Mouse (Mus musculus): ENCODE measurements around the gene Sec24d.
"Not testable (repeated sequence)": the region's sequence is repeated elsewhere in the genome, so short reads cannot be mapped to it uniquely, and the experiment has no call there.

Sec24d gene

GRCm38 (mm10) chr3:123343690-123344089 lies 76.4 kb downstream of the Sec24d start:
- DNase-seq, result no peak

GRCm38 (mm10) chr3:123348080-123348802 lies 81.0 kb downstream of the Sec24d start:
- DNase-seq, result no peak

GRCm38 (mm10) chr3:123350602-123351001 lies 83.3 kb downstream of the Sec24d start:
- DNase-seq, result no peak

- DNase-seq, result no peak
These were observed 84.3 kb downstream of the Sec24d start for GRCm38 (mm10) chr3:123351519-123351918.

DNA sequence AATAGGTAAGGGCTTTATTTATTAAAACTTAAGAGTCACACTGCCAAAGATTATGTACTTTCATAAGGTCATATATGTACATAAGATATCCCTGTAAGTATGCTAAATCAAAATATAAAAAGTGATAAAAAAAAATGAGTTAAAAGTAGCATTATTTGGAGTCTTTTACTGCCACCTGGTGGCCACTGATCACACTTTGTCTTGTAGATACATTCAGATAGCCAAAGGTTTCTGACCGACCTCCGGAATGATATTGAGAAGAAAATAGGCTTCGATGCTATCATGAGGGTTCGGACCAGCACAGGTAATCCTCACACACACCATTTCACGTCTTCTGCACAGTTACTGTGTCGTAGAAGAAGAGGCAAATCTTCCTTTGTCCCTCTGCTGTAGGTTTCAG lies 85.9 kb downstream of the Sec24d start:
- DNase-seq, result peak; percentile 63

DNA sequence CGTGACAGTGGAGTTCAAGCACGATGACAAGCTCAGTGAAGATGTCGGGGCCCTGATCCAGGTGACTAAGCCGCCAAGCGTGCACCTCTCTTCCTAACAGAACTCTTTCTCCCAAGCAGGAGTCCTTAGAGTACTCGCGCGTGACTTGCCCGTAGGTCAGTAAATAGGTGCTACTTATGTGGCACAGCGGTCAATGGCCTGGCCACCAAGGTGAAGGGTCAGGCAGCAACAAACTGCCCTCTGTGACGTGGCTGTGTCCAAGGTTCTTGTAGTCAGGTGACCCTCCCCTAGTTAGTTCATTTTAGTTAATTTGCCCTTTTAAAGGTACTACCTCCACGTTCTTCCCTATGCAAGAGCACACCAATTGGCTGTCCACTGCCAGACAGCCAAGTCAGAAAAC lies 86.4 kb downstream of the Sec24d start:
- DNase-seq, result no peak

GRCm38 (mm10) chr3:123354388-123354787 lies 87.1 kb downstream of the Sec24d start:
- no peak for DNase-seq

DNA sequence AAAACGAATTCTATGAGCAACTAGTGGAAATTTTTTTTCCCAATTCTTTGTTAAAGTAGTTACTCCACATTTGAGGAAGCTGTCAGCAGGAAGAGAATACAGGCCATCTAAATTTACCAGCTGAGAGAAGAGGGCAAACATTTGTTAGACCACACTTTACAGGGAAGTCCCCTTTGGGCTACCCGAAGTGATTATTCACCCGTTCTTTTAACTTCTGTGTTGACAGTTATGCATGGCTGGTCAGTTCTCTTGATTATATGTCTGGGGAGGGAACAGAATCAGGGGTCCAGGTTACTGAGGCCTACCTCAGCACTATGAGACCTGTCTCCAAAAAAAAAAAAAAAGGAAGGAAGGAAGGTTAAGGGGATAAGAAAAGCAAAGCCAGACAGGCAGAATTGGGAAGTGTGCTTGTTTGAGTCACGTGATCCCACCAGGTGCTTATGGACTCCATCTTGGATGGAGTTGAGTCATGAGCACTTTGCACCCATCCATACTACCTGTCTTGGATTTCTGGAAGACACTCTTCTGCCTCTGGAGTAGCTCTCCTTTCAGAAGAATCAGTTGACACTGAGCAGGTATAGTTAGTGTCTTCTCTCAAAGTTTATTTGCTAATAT lies 89.2 kb downstream of the Sec24d start:
- DNase-seq, result no peak

GRCm38 (mm10) chr3:123366820-123367219 lies 99.6 kb downstream of the Sec24d start:
- not testable (repeated sequence) for DNase-seq

DNA sequence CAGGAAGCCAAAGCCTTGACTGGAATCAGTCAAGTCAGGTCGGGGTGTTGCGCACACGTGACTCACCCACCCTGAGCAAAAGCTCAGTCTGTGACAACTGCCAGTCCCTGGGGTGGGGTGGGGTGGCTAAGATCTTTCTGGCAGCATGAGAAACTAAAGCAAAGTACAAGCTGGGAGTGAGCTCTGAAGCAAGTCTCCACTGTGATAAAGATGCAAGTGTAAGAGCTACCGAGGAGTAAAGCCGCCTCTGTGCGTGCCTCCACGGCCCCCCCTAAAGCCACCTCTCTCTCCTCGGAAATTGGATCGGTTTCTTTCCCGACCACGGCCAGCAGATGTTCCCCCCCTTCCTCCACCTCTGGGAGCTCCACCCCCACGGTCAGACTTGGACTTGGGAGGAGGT lies 101.9 kb downstream of the Sec24d start:
- DNase-seq, result no peak

- no peak for DNase-seq
These were observed 103.7 kb downstream of the Sec24d start for GRCm38 (mm10) chr3:123370927-123371326.

DNA sequence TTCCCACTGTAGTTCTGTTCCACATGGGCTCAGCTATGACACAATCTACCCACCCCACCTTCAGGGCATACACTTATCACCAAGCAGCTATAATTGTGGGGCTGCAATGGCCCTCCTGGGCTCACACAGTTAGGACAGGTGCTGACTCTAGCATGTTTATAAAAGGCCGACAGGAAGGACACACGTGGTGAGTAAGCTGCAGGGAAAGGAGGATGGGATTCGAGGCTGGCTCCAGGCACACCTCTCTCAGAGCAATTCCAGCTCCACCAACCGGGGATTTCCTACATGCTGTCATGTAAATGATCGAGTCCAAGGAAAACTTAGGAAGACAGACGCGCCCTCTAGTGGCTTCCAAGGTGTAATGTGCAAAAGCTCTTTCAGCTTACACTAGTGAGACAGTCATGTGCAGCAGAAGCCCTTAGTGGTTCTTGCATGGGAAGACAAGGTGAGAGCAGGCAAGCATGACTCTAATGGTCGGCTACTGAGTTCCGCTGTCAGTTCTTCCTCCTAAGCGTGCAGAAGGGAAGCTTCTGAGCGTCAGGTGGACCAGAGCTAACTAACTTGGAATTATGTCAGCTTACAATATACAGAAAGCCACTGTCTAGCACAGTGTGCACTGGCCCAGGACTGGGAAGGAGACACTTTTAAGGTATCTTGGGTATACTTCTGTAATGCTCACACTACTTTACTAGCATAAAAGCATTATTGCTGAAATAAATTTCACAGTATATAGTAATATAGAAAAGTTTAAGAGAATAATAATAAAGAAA lies 104.7 kb downstream of the Sec24d start:
- DNase-seq, result peak; percentile 76

DNA sequence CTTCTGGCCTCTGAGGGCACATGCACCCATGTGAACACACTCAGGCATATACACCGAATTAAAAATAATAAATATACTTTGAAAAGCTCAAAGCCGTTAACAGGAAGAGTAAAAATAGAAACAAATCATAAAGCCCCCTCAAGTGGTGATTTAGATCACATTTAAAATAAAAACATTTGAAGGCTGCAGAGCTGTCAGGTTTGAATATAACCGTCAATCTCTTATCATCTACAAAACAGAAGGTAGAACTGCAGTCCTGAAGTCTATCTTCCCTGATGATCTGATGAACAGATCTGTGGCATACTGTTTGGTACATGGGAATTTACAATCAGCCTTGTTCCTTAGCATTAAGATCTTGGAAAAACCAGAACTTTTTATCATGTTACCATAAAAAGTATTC lies 109.3 kb downstream of the Sec24d start:
- no peak for DNase-seq

- no peak for DNase-seq
These were observed 117.2 kb downstream of the Sec24d start for GRCm38 (mm10) chr3:123384435-123384834.

DNA sequence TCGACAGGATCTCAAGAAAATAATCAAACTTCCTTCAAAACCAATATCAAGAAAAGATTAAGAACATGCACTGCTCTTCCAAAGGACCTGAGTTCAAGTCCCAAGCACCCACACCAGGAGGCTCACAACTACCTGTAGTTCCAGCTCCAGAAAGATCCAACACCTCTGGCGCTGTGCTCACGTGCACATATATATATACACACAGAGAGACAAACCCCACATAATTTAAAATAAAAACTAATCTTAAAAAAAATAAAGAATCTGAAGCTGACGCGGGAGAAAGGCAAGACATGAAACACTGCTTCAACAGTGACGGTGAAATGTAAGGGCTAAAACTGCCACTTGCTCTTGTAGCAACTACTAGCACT lies 117.8 kb downstream of the Sec24d start:
- no peak for DNase-seq

DNA sequence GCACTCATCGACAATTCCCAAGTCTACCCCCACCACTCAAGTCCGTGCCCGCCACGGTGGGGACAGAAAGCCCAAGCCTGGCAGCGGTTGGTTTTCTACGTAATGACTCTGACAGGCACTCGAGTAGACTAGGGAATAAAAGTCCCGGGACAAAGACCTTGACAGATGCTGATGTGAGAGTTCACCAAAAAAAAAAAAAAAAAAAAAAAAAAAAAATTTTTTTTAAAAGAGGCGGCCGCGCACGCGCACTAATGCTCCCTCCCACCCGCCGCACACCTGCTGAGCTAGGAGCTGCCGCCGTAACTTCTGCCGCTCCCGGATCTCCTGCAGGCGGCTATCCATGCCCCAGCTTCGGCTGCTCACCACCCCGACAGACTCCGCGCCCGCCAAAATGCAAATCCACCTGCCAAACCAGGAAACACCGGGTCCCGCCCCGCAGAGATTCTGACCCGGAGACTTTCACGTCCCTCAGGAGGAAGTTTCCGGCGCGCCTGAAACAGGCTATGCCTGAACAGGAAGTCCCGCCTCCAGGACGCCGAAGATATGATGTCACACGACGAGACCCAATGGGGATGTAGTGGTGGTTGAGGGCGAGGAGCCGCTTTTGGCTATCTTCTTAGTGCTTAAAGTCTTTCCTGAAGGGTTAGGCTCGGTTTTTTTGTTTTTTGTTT lies 118.4 kb downstream of the Sec24d start, which contains the start of gene Mettl14:
Gene Mettl14, minus strand, starts transcription at position 623 of the 671 bp plus-strand sequence.
- DNase-seq, result peak; percentile 97

- not testable (repeated sequence) for DNase-seq
These were observed 119.0 kb downstream of the Sec24d start for GRCm38 (mm10) chr3:123386157-123386780.

DNA sequence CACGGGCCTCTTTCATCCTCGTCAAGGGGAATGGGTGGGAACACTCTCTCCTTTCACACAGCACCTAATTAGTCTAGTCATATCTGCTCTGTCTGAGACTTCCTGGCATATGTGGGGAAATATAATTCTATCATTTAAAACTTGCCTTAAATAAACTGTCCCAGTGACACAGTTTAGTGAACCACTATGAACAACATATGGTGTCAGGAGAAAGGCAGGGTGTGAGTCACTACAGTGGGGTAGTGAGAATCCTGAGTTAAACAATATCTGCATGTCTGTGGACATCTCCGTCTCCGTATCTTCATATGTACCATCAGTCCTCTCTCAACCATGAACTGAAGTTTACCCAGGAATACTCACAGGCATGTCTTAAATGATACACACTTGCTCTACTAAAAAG lies 123.9 kb downstream of the Sec24d start:
- DNase-seq, result no peak

DNA sequence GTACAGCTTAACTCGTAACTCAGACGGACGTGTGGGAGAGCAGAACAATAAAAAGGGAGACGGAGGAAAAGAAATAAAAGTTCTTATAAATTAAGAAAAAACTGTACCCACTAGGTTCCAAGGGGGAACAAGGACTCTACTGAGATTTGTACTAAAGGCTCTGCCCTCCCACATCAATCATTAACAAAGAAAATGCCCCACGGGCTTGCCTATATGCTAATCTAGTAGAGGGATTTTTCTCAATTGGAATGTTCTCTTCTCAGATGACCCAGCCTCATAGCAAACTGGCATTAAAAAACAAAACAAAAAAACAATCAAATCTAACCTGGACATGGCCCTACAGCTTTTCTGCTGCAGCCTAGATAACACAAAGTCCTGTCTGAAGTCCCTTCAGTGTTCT lies 128.4 kb downstream of the Sec24d start:
- no peak for DNase-seq

GRCm38 (mm10) chr3:123397562-123398481 lies 130.6 kb downstream of the Sec24d start:
- DNase-seq, result no peak

DNA sequence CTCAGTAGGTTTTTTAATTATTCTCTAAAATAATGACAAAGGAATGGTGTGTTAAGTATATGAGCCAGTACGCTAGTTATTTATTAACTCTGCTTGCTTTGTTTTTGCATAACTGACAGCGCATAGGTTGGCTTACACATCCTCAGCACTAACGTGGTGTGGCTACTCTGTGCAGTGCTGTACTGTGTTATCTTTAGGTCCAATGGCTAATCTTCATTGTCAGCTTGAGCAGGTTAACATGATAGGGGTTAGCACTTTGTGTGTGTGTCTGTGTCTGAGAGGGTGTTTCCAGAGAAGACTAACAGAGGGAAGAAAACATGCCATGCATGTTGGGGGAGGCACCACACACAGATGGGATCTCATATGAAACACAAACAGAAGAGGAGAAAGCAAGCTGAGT lies 137.7 kb downstream of the Sec24d start:
- DNase-seq, result no peak
